Mouse (Mus musculus) G1E (cell line): ENCODE measurements around the gene Krtap4-7.

Source experiments
- CTCF ChIP-seq: IDR thresholded peaks from 2 replicates; pipeline ENCODE4 v1.5.1; 2012; ENCODE audit warnings: low read depth, low read length, inconsistent platforms, mixed read lengths
- GATA1 ChIP-seq: IDR thresholded peaks from 2 replicates; pipeline ENCODE4 v1.6.1; 2012; ENCODE audit warnings: borderline replicate concordance, low read length, inconsistent platforms, mixed read lengths
- POLR2AphosphoS5 ChIP-seq: IDR thresholded peaks from 2 replicates; pipeline ENCODE4 v1.6.1; 2012; ENCODE audit warnings: low read depth, low read length, inconsistent platforms; ENCODE audit not compliant: insufficient replicate concordance

- TF ChIP-seq GATA1: no peak
- TF ChIP-seq CTCF: no peak
- no peak for TF ChIP-seq POLR2AphosphoS5
Observed at GRCm38 (mm10) chr11:99628138-99628537, 15.8 kb downstream of the Krtap4-7 start, which contains the start of gene Krtap4-1.
